Mouse (Mus musculus): ENCODE results near the gene Olfr309.
"Not testable (repeated sequence)": the region's sequence is repeated elsewhere in the genome, so short reads cannot be mapped to it uniquely, and the experiment has no call there.

Gene Olfr309

DNA sequence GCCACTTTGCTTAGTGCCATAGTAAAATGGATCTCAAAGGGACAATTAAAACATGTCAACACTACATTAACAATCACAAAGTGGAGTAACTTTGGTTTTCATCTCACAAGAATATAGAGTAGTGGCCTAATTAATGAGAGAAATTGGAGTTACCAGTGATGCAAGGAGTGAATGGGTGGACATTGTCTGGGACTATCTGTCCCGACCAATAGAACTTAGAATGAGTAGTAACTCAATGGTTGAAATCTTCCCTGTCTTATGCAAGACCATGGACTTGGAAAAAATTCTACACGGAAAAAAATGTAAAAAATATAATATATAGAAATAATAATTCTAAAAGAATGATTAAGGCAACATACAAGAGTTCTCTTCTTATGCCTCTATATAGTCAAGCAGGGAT lies at the start of gene Olfr309:
Gene Olfr309, minus strand, starts transcription at position 101 of the 400 bp plus-strand sequence.
- DNase-seq (ENCODE audit: low spot score): no peak

DNA sequence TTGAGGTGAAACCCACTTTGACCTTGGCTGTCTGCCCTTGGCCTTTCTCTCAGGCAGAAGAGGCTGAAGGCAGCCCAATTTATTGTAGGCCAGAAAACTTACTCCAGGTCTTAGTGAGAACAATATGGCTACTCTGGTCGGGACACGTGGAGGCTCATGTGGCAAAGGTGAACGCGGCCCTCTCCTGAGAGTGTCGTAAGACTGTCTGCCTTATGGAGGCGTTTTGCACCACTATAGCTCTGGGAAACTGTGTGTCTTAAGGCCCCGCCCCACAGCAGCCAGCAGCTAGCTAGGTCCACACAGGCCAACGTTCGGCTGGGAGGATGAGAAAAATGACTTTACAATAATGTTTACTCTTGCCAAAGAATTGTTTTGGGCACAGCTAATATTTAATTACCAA lies 32.8 kb upstream of the Olfr309 start:
- not testable (repeated sequence) for DNase-seq (ENCODE audit: low spot score)

DNA sequence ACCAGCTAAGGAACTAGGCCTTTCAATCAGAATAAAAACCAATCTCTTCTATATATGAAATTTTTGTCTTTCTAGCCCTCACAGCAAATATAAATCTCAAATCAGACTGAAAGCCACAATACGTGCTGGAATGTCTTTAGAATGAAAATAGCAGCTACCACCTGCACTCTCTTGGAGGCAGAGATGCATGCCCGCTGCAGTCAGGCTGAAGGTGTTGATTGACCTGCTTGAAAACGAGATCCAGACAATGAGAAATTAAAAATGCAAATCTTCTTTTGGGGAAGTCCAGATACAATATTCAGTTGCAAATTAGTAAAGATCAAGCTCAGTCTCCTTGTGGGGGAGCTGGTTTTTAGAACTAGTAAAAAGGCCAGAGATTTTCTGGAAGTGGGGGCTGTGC lies 30.7 kb upstream of the Olfr309 start:
- no peak for DNase-seq (ENCODE audit: low spot score)

DNA sequence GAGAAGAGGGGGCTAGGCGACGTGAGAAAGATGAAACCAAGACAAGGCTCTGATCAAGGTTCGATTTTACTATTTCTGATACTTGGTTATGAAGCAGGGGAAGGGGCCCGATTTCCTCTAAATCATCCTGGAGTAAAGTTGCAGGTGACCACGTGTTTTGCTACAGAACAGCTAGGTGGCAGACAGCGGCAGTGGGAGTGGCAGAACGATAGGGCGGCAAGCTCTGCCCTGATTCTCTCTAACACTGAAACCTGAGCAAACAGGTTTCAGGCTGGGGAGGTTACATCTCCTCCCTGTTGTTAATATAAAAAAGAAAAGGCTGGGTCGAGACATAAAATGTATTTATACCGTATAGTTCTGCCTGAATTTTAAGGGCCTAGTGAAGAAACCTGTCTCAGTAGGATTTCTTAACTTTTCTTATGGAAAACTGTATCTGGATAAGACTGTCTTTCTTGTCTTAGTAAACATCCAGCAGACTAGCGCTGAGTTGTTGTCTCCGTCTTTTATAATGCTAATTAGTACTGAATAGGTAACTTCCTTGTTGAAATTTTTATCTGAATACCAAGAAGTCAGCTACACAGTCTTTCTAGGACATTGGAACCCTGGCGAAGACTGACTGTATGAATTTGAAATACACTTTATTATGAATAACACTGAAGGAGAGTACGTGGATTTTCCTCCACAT lies 29.5 kb upstream of the Olfr309 start:
- DNase-seq (ENCODE audit: low spot score): no peak

DNA sequence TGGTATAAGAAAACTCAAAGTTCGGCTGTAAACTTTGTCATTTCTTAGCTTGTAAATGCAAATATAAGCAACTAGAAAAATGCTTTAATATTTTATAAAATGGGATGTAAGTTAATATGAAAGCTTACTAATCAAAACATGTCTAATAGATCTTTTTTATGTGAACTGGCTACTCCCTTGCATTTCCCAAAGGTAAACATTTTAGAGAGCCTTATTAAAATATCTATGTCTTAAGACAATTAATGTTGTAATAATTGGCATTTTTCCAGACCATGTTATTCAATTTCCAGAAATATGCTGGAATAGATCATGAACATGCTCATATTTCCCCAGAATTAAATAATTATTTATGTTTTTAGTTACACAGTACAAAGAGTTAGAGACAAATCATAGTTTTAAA lies 24.0 kb upstream of the Olfr309 start, which contains the start of gene Olfr307:
Gene Olfr307, minus strand, starts transcription at position 101 of the 400 bp plus-strand sequence.
- DNase-seq (ENCODE audit: low spot score): no peak

DNA sequence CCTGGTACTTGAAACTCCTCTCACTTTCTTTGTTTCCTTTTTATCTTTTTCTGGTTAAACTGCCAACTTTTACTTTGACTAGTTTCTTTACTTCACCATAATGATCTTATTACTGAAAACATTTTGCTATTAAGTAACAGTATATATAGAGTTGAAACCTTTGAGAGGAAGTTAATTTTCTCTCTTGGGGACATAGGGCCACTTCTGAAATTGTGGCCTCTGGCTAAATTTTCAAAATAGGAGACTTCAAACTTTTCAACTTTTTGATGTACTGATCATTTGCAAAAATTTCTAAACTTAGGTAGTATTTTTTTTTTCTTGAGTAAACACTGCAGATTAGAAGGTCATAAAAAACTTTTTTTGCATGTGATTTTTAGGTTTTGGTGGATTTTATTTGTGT lies 12.0 kb upstream of the Olfr309 start, which contains the start of gene Olfr308:
Gene Olfr308, minus strand, starts transcription at position 101 of the 400 bp plus-strand sequence.
- DNase-seq (ENCODE audit: low spot score): no peak

DNA sequence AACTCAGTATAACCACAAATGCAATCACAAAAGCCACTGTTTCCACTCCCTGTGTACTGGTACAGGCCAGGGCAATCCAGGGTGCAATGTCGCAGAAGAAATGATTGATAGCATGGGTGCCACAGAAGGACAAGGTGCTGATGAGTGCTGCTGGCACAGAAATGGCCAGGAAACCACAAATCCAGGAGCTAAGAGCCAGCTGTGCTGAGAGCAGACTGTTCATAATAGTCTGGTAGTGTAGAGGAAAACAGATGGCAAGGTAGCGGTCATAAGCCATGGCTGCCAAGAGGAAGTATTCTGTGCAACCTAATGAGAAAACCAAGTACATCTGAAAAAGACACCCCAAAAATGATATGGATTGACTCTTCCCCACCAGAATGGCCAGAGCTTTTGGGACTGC lies 7.8 kb upstream of the Olfr309 start:
- no peak for DNase-seq (ENCODE audit: low spot score)

DNA sequence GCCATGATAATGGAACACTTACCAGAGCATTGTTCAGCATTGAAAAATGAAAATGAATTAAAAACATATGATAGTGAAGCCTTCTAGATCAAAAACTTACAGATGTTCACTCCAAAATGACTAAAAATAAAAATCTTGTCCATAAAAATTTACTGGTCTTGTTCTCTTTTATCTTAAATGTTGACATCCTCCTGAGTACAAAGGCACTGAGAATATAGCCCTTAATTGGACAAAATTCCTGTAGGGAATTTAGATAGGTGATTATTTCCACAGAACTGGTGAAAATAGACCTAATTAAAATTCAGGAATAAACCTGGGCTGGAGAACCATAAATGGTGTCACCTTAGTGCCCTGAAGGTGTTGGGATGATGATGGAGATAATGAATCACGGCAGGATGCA lies 36.4 kb downstream of the Olfr309 start, which contains the start of gene Olfr310:
Gene Olfr310, minus strand, starts transcription at position 101 of the 400 bp plus-strand sequence.
- no peak for DNase-seq (ENCODE audit: low spot score)
